Mouse (Mus musculus): Measurements from ENCODE around the gene Trem2. TPM values are rescaled to one million over a fixed set of nuclear protein-coding genes. Genes with fewer than 3 reads are reported as not detected.

Gene Trem2
- not detected for total RNA-seq (2023)

DNA sequence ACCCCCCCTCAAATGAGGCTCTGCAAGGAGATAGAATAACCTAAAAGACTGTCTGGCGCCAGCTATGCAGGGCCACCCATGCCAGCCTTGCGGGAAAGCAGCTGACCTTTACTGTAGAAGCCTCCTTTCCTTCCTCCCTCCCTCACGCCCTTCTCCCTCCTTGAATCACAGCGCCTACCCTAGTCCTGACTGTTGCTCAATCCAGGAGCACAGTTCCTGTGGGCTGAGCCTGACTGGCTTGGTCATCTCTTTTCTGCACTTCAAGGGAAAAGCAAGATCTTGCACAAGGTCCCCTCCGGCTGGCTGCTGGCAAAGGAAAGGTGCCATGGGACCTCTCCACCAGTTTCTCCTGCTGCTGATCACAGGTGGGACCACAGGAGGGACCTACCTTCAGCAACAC is at the start of gene Trem2:
Gene Trem2 (plus strand): TSS at position 171 of the 400 bp plus-strand sequence.

DNA sequence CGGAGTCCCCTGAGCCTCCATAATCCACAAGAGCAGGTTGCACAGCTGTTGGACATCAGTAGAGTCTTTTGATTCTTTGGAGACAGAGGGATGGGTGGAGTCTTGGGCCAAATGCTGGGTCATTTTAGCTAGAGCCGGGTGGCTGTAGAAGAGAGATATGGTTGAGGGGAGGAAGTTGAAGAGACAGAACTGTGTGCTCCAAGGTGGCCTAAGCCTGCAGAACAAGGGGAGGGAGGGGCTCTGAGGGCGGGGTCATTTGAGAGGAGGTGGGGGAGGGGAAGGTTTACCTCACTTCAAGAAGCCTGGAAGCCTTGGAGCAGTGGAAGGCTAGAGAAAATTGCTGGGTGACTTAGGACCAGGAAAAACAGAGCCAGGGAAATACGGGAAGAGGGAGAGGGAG is 47.0 kb upstream of the Trem2 start, which contains the start of gene Treml2:
Gene Treml2 (plus strand): TSS at position 296 of the 400 bp plus-strand sequence.

DNA sequence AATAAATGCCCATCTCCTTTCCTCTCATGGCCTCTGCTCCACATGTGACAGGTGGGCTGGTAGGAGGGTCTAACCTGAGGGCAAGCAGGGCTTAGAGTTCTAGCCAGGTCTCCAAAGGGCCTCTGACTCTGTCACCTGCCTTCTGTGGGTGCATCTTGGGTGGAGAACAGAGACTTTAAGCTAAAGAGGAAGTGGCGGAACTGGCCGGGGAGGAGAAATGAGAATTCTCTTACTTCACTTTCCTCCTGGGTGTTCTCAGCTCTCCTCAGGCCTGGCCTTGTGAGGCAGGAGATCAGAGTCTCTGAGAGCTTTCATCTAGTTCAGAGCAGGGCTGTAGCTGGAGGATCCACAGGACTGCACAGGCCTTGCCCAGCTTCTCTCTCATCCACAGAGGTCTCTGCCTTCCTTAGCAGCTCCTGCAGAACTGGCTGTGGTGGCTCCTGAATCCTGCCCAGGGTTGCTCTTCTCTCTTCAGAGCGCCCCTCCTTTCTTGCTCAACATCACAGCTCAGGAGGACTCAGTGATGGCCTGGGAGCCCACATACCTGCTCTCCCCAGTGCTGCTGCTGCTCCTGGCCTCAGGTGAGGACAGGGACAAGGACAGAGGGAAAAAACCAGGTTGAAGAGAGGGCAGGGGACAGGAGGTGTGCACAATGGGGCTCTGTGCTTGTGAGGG is 30.2 kb upstream of the Trem2 start, which contains the start of gene B430306N03Rik:
Gene B430306N03Rik (plus strand): TSS at position 237 of the 675 bp plus-strand sequence.

DNA sequence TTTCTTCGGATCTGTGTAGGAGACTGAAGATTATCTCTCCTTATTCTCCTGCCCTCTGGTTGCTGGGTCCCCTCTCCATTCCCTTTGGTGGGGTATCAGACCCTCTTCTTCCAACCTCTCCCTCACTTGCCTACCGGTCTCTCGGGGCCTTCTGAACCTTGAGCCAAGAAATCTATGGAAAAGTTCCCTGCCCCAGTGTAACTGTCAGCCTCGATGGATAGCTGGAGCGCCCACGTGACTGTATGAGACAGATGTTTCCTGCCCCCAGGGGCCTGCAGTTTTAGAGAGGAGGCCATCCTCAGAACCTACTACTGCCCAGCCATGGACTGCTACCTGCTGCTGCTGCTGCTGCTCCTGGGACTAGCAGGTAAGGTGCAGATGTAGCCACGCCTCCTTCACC is 13.4 kb downstream of the Trem2 start, which contains the start of gene Treml1:
Gene Treml1 (plus strand): TSS at position 301 of the 400 bp plus-strand sequence.

Other genes with a start within 250 kb of the Trem2 start
- gene 9830107B12Rik, start 200.1 kb upstream of the Trem2 start, total RNA-seq (2023): not detected
- gene A530064D06Rik, start 179.1 kb upstream of the Trem2 start, total RNA-seq (2023): under 1 TPM in 1 of 2 experiments, not detected in 1; 0.61 TPM
- 1 to 10 TPM; 1.6 to 3.7 TPM for gene Trem1, start 113.6 kb upstream of the Trem2 start, total RNA-seq (2023)
- gene Trem3, start 98.6 kb upstream of the Trem2 start, total RNA-seq (2023): not detected
- gene Treml4, start 82.1 kb upstream of the Trem2 start, total RNA-seq (2023): 1 to 10 TPM; 2.0 to 2.4 TPM
- 100 to 1,000 TPM; 174 to 186 TPM for gene Treml2, start 46.9 kb upstream of the Trem2 start, total RNA-seq (2023)
- 10 to 100 TPM; 11.2 to 11.3 TPM for gene B430306N03Rik, start 30.3 kb upstream of the Trem2 start, total RNA-seq (2023)
- not detected for gene Treml1, start 13.5 kb downstream of the Trem2 start, total RNA-seq (2023)
- gene Nfya, start 63.5 kb downstream of the Trem2 start, total RNA-seq (2023): 100 to 1,000 TPM; 118 TPM
- gene Oard1, start 63.6 kb downstream of the Trem2 start, total RNA-seq (2023): 10 to 100 TPM; 50.5 to 59.6 TPM
- under 1 TPM in 1 of 2 experiments, not detected in 1; 0.64 TPM for gene Apobec2, start 86.5 kb downstream of the Trem2 start, total RNA-seq (2023)
- gene Tspo2, start 105.1 kb downstream of the Trem2 start, total RNA-seq (2023): not detected
- gene Unc5cl, start 108.5 kb downstream of the Trem2 start, total RNA-seq (2023): 1 to 10 TPM; 4.8 to 7.3 TPM

All from B cell, adult 67 days (primary cell).